Mouse (Mus musculus) thymus, adult 2 months (tissue): ENCODE results near the gene Psmb5. TPM values are rescaled to one million over a fixed set of nuclear protein-coding genes. Genes with fewer than 3 reads are reported as not detected.

Experiments
- DNase-seq: peaks from one replicate; pipeline ENCODE4 v3.0.0; 2021
- H3K27ac ChIP-seq: fragments of 200-500 bp; 2 replicates; pipeline ENCODE4 v1.5.1; 2012; ENCODE audit warnings: low read length, control low read depth; ENCODE audit not compliant: control insufficient read depth, insufficient read depth
- H3K27me3 ChIP-seq: fragments of 200-500 bp; 2 replicates; pipeline ENCODE4 v1.6.1; 2012; ENCODE audit warnings: mild to moderate bottlenecking, low read length, moderate library complexity, mixed read lengths; ENCODE audit not compliant: control insufficient read depth, insufficient read depth
- H3K36me3 ChIP-seq: fragments of 200-500 bp; 2 replicates; pipeline ENCODE4 v1.6.1; 2012; ENCODE audit warnings: mild to moderate bottlenecking, low read length, moderate library complexity; ENCODE audit not compliant: control insufficient read depth, insufficient read depth
- H3K4me1 ChIP-seq: fragments of 200-500 bp; replicated peaks from 2 replicates; pipeline ENCODE4 v1.6.1; 2012; ENCODE audit warnings: low read length; ENCODE audit not compliant: control insufficient read depth, insufficient read depth
- H3K4me3 ChIP-seq: fragments of 200-500 bp; 2 replicates; pipeline ENCODE4 v1.5.1; 2012; ENCODE audit warnings: mild to moderate bottlenecking, low read length, control low read depth, moderate library complexity; ENCODE audit not compliant: control insufficient read depth, insufficient read depth
- CTCF ChIP-seq: fragments of 200-500 bp; IDR thresholded peaks from 2 replicates; pipeline ENCODE4 v1.5.1; 2012; ENCODE audit warnings: mild to moderate bottlenecking, control low read depth, low read length, moderate library complexity, borderline replicate concordance; ENCODE audit not compliant: control insufficient read depth, poor library complexity, insufficient read depth; ENCODE audit errors: extremely low read depth
- POLR2A ChIP-seq: fragments of 200-500 bp; IDR thresholded peaks from 2 replicates; pipeline ENCODE4 v1.6.1; 2012; ENCODE audit warnings: mild to moderate bottlenecking, low read length, control low read depth, moderate library complexity; ENCODE audit not compliant: control insufficient read depth, poor library complexity, insufficient read depth; ENCODE audit errors: extremely low read depth
- WGBS: fragments of 180-500 bp; shearing (Covaris S2); methylation state at CpG from one replicate; pipeline ENCODE4 v1.1.7; 2018; 5-methylcytosine and 5-hydroxymethylcytosine counted together
- polyA plus RNA-seq: library from polyadenylated mRNA; depleted of rRNA; stranded (reverse); fragments of >200 nt; gene quantifications from 2 replicates; pipeline ENCODE4 v1.2.3, GENCODE M21; 2012

The Psmb5 gene
- polyA plus RNA-seq, 1 experiment = 266 TPM

DNA sequence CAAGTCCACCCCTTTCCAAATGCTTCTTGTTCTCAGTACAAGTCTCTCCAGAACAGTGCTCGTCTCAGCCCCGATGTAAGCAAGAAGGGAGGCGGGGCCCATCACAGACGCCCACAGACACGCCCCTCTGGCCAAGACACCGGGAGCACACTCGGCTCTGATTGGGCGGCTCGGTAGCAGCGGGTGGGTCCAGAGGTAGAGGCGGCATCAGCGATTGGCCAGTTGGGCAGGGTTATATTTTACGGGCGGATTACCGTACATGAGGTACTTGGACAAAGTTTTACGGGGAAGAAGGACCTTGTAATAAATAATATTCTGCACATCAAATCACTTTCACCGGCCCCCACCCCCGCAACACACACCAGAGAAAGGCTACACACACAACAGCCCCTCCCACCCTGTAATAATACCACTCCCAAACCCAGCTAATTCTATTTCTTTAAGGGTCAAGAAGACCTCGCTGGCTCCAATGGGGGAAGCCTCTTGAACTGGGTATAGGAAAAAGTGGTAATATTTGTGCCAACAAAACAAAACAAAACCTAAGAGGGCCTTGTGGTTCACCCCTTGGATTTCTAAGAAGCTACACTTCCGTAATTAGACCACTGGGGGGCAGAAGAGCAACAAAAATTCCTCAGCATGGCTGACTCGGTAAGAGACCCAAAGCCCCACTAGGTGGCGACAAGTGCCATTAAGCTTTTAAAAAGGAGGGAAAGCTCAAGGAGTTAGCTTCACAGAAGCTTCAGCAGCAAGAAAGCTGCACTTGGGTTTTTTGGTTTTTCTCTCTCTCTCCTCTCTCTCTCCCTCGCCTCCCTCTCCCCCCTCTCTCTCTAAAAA lies 33.0 kb upstream of the Psmb5 start:
- DNase-seq = peak; percentile 88
- Histone ChIP-seq H3K4me3 (no peak overlapping the region), H3K27ac (no peak overlapping the region), H3K36me3 (peaks cover 44% of the 10 kb centered on the region), H3K4me1 (peaks cover 7% of the 10 kb centered on the region), H3K27me3 (no peaks in the 10 kb centered on the region)
- WGBS = 71% methylated on average over 23 of the region's 23 CpGs
- no peak for TF ChIP-seq CTCF
- no peak for TF ChIP-seq POLR2A

DNA sequence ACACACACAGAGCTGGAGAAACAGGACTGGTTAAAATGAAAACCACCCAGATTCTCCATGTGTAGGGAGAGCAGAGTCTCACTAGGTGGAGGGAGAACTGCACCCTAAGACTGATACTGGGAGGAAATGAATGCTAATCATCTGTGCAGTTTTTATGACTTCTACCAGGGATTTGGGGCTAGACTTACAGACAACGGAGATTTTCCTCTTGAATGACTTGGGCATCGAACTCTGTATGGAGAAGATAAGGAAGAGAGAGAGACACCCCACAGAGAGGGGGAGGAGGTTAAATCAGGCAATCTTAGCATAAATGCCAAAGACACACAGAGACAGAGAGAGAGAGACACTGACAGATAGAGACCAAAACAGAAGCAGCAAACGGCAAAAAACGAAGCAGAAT lies 30.1 kb upstream of the Psmb5 start:
- over 99% methylated on average over 4 of the region's 4 CpGs for WGBS
- no peak for TF ChIP-seq POLR2A
- TF ChIP-seq CTCF = no peak
- Histone ChIP-seq H3K4me3 (no peak overlapping the region), H3K27ac (no peak overlapping the region), H3K36me3 (peaks cover 69% of the 10 kb centered on the region), H3K4me1 (peaks cover 6% of the 10 kb centered on the region), H3K27me3 (no peaks in the 10 kb centered on the region; the same call in 1 of the 2 replicates)
- DNase-seq = no peak

DNA sequence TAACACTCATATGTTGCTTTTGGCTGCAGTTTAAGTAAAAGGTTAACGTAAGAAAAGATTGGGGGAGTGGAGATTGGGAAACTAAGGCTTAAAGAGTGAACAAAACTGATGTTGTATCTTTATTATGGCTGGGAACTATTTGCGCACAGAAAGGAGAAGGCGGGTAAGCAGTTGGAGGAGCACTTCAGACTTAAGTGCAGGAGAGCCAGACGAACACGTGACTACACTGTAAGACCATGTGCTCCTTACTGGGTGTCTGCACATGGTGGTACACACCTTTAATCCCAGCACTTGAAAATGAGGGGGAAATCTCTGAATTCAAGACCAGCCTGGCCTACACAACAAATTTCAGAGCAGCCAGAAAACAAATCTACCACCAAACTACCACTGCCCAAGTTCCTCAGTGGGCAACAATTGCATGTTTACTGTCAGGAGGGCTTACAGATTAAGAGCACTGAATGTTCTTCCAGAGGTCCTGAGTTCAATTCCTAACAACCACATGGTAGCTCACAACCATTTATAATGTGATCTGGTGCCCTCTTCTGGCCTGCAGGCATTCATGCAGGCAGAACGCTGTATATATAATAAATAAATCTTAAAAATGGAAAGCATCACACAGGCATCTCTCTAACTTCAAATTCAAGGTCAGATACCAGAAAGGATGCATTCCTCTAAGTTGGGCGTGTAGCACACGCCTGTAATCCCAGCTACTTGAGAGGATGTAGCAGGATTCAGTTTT lies 29.2 kb upstream of the Psmb5 start:
- H3K27me3 ChIP-seq = no peaks in the 10 kb centered on the region; the same call in 1 of the 2 replicates
- WGBS = 96% methylated on average over 8 of the region's 8 CpGs
- no peak for DNase-seq
- peaks cover 77% of the 10 kb centered on the region for H3K36me3 ChIP-seq
- peaks cover 2% of the 10 kb centered on the region; the same call in 1 of the 2 replicates for H3K4me1 ChIP-seq
- no peak overlapping the region for H3K27ac ChIP-seq
- no peak overlapping the region for H3K4me3 ChIP-seq
- TF ChIP-seq CTCF (no peak), POLR2A (no peak)

DNA sequence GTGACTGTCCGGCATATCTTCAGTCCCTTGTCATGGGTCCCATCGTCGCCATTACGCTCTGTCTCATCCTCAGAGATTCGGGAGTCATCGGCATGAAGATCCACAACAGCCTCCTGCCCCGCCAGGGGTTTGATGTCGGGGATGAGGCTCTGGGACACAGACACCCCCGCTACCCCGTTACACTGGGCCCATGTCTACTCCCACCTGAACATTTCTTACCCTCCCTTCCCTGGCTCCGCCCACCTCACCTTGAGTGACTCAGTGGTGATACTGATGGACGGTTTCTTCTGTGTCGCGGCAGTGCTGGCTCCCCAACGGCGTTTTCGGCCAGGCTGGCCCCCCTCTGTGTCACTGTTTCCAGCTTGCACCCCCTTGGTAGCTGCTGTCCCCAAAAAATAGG lies 28.6 kb upstream of the Psmb5 start:
- TF ChIP-seq POLR2A (no peak), CTCF (no peak)
- DNase-seq = no peak
- 97% methylated on average over 17 of the region's 17 CpGs for WGBS
- H3K36me3 ChIP-seq = peaks cover 77% of the 10 kb centered on the region
- no peak overlapping the region for H3K4me3 ChIP-seq
- no peak overlapping the region for H3K27ac ChIP-seq
- no peaks in the 10 kb centered on the region; the same call in 1 of the 2 replicates for H3K27me3 ChIP-seq
- peaks cover under 1% of the 10 kb centered on the region; the same call in 1 of the 2 replicates for H3K4me1 ChIP-seq

DNA sequence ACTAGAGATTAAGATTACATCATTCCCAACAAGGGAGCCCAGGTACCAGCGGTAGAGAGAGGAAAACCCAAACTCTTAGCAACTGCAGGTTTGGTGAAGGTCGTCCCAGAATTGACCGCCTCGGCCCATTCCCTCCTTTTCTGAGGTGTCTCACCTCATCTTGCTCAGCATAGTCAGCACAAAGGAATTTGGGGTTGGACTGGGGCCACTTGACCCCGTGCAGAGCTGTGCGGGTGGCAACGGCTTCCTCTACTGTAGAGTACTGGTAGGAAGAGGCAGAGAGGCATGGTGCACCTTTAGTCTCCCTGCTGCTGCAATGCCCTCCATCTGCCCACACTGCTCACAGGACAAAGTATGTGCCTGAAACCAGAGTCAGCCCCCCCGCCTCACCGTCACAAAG lies 26.5 kb upstream of the Psmb5 start:
- Histone ChIP-seq H3K27me3 (no peaks in the 10 kb centered on the region; the same call in 1 of the 2 replicates), H3K4me1 (peaks cover 16% of the 10 kb centered on the region), H3K27ac (no peak overlapping the region), H3K36me3 (peaks cover 62% of the 10 kb centered on the region), H3K4me3 (no peak overlapping the region)
- no peak for DNase-seq
- no peak for TF ChIP-seq CTCF
- no peak for TF ChIP-seq POLR2A
- 96% methylated on average over 9 of the region's 9 CpGs for WGBS

DNA sequence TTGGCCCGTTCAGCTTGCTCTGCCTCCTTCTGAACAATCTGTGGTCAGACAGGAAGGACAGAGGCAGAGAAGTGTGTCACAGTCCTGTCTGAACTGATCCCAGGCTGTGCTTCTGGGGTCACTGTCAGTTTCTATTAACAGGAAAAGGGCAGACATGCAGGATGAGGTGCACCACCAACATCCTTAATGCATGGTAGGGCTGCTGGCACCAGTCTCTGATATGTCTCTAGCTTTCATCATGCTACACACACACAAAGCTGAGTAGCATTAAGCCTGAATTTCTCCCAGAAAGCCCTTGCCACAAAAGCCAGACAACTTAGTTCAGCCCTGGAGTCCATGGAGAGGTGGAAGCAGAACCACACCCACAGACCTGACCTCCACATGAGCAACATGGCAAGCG lies 25.2 kb upstream of the Psmb5 start:
- Histone ChIP-seq H3K4me1 (peaks cover 23% of the 10 kb centered on the region), H3K4me3 (no peak overlapping the region), H3K27ac (no peak overlapping the region), H3K27me3 (no peaks in the 10 kb centered on the region; the same call in 1 of the 2 replicates), H3K36me3 (peaks cover 56% of the 10 kb centered on the region)
- WGBS = 91% methylated on average over 2 of the region's 2 CpGs
- DNase-seq = no peak
- TF ChIP-seq CTCF = no peak
- no peak for TF ChIP-seq POLR2A
